Comparison of ENCODE assay signal across 20 mouse cellular contexts in the genomic region with DNA sequence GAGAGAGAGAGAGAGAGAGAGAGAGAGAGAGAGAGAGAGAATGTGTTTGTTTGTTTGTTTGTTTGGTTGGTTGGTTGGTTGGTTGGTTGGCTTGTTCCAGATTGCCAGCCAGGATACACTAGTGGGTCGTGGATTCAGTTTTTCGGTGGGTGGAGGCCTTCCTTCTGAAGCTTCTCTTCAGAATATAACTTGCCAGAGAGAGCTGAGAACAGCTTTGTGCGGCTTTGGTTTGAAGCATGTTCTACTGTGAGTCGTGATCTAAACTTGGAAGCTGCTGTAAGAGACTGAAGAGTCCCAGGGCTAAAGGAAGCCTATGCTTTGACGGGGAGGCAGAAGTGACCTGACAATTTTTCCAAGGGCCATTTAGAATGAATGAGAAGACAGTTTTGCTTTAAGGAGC. TPM values are rescaled to one million over a fixed set of nuclear protein-coding genes. Genes with fewer than 3 reads are reported as not detected.
A peak's percentile ranks its signal among the peaks of the same experiment; 100 is the strongest.
DNase-seq lines count a peak whose midpoint lies in the region; ATAC-seq lines count a peak whose summit lies in the region.
"Had no signal": no experiment of that assay in that cellular context is flagged by ENCODE, and none has a peak within 500 bp of the region (broad histone marks: within the 10 kb centered on the region; RNA-seq: fewer than 3 reads in every experiment).

No protein-coding gene starts in this region.

- no peaks in the 10 kb centered on the region for H3K36me3 ChIP-seq in heart, embryonic 14.5 days (ENCODE audit: control insufficient read depth, insufficient read depth, low read length)
- H3K36me3 ChIP-seq in hindbrain, embryonic 13.5 days: no peaks in the 10 kb centered on the region
- H3K36me3 ChIP-seq: lung, embryonic 15.5 days; neural tube, embryonic 15.5 days had no signal

- no peak overlapping the region for H3K4me2 ChIP-seq in heart, embryonic 14.5 days (ENCODE audit: low read length)
- no peak overlapping the region for H3K4me2 ChIP-seq in hindbrain, embryonic 13.5 days
- H3K4me2 ChIP-seq: lung, embryonic 15.5 days; neural tube, embryonic 15.5 days had no signal

- H3K27me3 ChIP-seq in heart, embryonic 14.5 days (ENCODE audit: control insufficient read depth, insufficient read depth, low read length): no peaks in the 10 kb centered on the region
- no peaks in the 10 kb centered on the region for H3K27me3 ChIP-seq in hindbrain, embryonic 13.5 days
- H3K27me3 ChIP-seq: lung, embryonic 15.5 days; neural tube, embryonic 15.5 days had no signal

- H3K9me3 ChIP-seq in heart, embryonic 14.5 days (ENCODE audit: control insufficient read depth, low read length): no peaks in the 10 kb centered on the region
- H3K9me3 ChIP-seq in hindbrain, embryonic 13.5 days: no peaks in the 10 kb centered on the region
- H3K9me3 ChIP-seq: lung, embryonic 15.5 days; neural tube, embryonic 15.5 days had no signal

- WGBS in heart, embryonic 14.5 days: 28% methylated on average over 5 of the region's 5 CpGs
- WGBS in hindbrain, embryonic 13.5 days: 93% methylated on average over 5 of the region's 5 CpGs

- peaks cover 33 to 73% of the 10 kb centered on the region in 2 experiments for H3K4me1 ChIP-seq in heart, embryonic 14.5 days (ENCODE audit: control insufficient read depth in 2 of 2, insufficient read depth in 2 of 2, low read length in 2 of 2)
- H3K4me1 ChIP-seq in hindbrain, embryonic 13.5 days (replicated peaks): peaks cover 35% of the 10 kb centered on the region

- DNase-seq in frontal cortex, postnatal 10 days (ENCODE audit: low spot score in 2 of 2): no peak
- DNase-seq in heart, postnatal 25 days (ENCODE audit: low spot score): no peak
- DNase-seq in right cerebral cortex, adult 18-20 months: peak; percentile 36
- no peak for DNase-seq in right cerebral cortex, postnatal 14 days
- no peak for DNase-seq in embryo, embryonic 11 days
- DNase-seq: adrenal gland, postnatal 10 days; cerebellum, adult 9-11 months; kidney, adult 11 months; kidney, postnatal 4 days; lung, postnatal 4 days; thymus, postnatal 14 days had no signal

- H3K27ac ChIP-seq in heart, embryonic 14.5 days (replicated peaks in 1 of 2; ENCODE audit: control insufficient read depth in 1 of 2, insufficient read depth in 1 of 2, low read depth in 2 of 2, low read length in 2 of 2): peak overlapping the region; percentile 62 to 86
- no peak overlapping the region for H3K27ac ChIP-seq in hindbrain, embryonic 13.5 days
- H3K27ac ChIP-seq: liver, embryonic 14.5 days; lung, embryonic 15.5 days; neural tube, embryonic 15.5 days had no signal

- intact Hi-C loops in heart, postnatal 25 days (cut with DNase I): no loop called here

- ATAC-seq in frontal cortex, adult (ENCODE audit: low TSS enrichment): peak; percentile 77
- ATAC-seq in heart, embryonic 14.5 days (ENCODE audit: insufficient number of reproducible peaks, insufficient read depth, low FRiP score, low read depth): no peak
- ATAC-seq in hindbrain, embryonic 13.5 days (ENCODE audit: low FRiP score): no peak
- ATAC-seq: activated CD4-positive, CD25-positive, alpha-beta regulatory T cell, adult 4 months; CD4-positive, CD25-positive, alpha-beta regulatory T cell, adult 4 months; midbrain, embryonic 16.5 days had no signal

- peak overlapping the region; percentile 32 for H3K9ac ChIP-seq in heart, embryonic 14.5 days (ENCODE audit: low read length)
- H3K9ac ChIP-seq in hindbrain, embryonic 13.5 days: no peak overlapping the region
- H3K9ac ChIP-seq: liver, embryonic 14.5 days; lung, embryonic 15.5 days; neural tube, embryonic 15.5 days had no signal

- no peak overlapping the region for H3K4me3 ChIP-seq in heart, embryonic 14.5 days (ENCODE audit: control insufficient read depth in 1 of 2, insufficient read depth in 1 of 2, low read depth in 1 of 2, low read length in 2 of 2)
- H3K4me3 ChIP-seq in hindbrain, embryonic 13.5 days: no peak overlapping the region
- H3K4me3 ChIP-seq: lung, embryonic 15.5 days; neural tube, embryonic 15.5 days had no signal

RNA-seq across cellular contexts. Expression of a gene that starts 59.9 kb away (rescaled TPM):
- polyA plus RNA-seq in heart, embryonic 14.5 days (2014; fragmentation: Nextera tagmentation; extraction: Ambion mirVana): 89.0 and 90.8 TPM in 2 replicates
- total RNA-seq in heart, postnatal 25 days (2021): 10 to 100 TPM; 81.3 to 83.2 TPM
- 36.8 and 39.4 TPM in 2 replicates for polyA plus RNA-seq in hindbrain, embryonic 13.5 days (2015; fragmentation: Nextera tagmentation; extraction: Ambion mirVana)
